Mouse (Mus musculus) brain, adult 10 weeks (tissue): ENCODE measurements around the gene Prl7a1. TPM values are rescaled to one million over a fixed set of nuclear protein-coding genes. Genes with fewer than 3 reads are reported as not detected.

ENCODE experiments used
- polyA plus RNA-seq: library from polyadenylated mRNA; stranded (reverse); fragments of 350-450 nt; fragmentation: Illumina TruSeq; extraction: RNeasy Lipid Tissue Mini Kit (QIAGEN cat#74804); gene quantifications from one replicate; pipeline ENCODE4 v1.2.3, GENCODE M21; 2015; ENCODE audit warnings: low read depth, low replicate concordance

Prl7a1 gene
- polyA plus RNA-seq = not detected

DNA sequence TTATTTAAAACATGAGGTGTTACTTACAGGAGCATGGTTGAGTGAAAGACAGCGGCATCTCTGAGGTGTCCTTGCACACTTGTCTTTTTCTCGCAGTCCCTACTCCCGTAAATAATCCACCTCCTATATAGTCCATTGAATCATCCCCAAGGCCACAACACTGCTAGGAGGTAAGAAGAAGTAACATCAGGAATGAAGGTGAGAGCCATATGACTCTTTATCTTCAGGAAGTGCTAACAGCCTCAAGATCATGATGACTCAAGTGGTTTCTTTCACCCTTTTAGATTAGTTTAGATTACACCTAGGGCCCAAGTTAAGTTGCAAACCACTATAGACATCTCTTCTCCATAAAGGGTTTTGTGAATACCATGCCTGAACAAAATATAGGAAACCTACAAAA is at the start of gene Prl7a1:
Prl7a1 (minus strand) TSS at position 101 of the 400 bp plus-strand sequence.

DNA sequence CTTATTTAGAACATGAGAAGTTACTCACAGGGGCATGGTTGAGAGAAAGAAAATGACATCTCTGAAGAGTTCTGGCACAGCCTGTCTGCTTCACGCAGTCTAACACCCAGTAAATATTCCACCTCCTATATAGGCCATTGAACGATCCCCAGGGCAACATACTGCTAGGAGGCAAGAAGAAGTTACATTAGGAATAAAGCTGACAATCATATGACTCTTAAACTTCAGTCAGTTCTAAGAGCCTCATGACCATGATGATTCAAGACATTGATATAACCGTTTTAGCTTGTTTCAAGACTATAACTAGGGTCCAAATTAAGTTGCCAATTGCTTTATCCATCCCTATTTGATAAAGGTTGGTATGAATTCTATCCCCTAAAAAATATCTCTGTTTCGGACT is 25.6 kb upstream of the Prl7a1 start, which contains the start of gene Prl7a2:
Prl7a2 (minus strand) TSS at position 101 of the 400 bp plus-strand sequence.

DNA sequence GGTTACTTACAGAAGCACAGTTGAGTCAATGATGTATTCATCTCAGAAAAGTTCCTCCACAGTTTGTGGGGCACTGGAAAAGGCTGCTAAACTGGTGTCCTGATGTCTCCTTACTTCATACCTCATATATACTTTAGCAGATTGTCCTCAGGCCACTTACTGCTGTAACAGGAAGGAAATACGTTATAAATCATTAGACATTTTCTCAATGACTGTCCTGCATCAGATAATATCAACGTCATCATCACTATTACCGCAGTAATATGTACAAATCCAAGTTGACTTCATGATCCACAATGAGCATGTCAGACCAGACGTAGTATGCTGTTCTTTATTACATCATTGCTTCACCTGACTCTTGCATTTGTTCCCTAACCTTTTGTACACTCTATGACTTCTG is 31.8 kb downstream of the Prl7a1 start, which contains the start of gene Prl7b1:
Prl7b1 (minus strand) TSS at position 101 of the 400 bp plus-strand sequence.

Other genes with a start within 250 kb of the Prl7a1 start
- gene Prl8a6, start 203.8 kb downstream of the Prl7a1 start, polyA plus RNA-seq = not detected
- not detected for gene Prl8a8, start 129.3 kb downstream of the Prl7a1 start, polyA plus RNA-seq
- gene Prl8a9, start 77.9 kb downstream of the Prl7a1 start, polyA plus RNA-seq = not detected
- not detected for gene Prl8a1, start 60.3 kb downstream of the Prl7a1 start, polyA plus RNA-seq
- gene Prl7b1, start 31.9 kb downstream of the Prl7a1 start, polyA plus RNA-seq = not detected
- not detected for gene Prl7a2, start 25.5 kb upstream of the Prl7a1 start, polyA plus RNA-seq
- not detected for gene Prl7d1, start 74.2 kb upstream of the Prl7a1 start, polyA plus RNA-seq
- gene Prl7c1, start 138.3 kb upstream of the Prl7a1 start, polyA plus RNA-seq = not detected
- gene Prl2a1, start 159.2 kb upstream of the Prl7a1 start, polyA plus RNA-seq = not detected
- gene Prl2c1, start 206.8 kb upstream of the Prl7a1 start, polyA plus RNA-seq = not detected